Mouse (Mus musculus): ENCODE data around the gene Mpdu1. TPM values are rescaled to one million over a fixed set of nuclear protein-coding genes. Genes with fewer than 3 reads are reported as not detected.

Mpdu1 gene
- polyA plus RNA-seq, 1 experiment from 2014 or later: 90.4 TPM

GRCm38 (mm10) chr11:69693421-69693965 lies 31.1 kb upstream of the Mpdu1 start:
- no peak for ATAC-seq
- WGBS: 67% methylated on average over 11 of the region's 11 CpGs
- H3K4me3 ChIP-seq (replicated peaks; ENCODE audit: low read length): no peak overlapping the region
- H3K36me3 ChIP-seq (ENCODE audit: control insufficient read depth, insufficient read depth): no peaks in the 10 kb centered on the region
- peaks cover 11% of the 10 kb centered on the region for H3K4me1 ChIP-seq (replicated peaks; ENCODE audit: control insufficient read depth, insufficient read depth, low read length)
- H3K27me3 ChIP-seq (replicated peaks; ENCODE audit: control insufficient read depth, insufficient read depth, low read length): no peaks in the 10 kb centered on the region
- H3K27ac ChIP-seq (ENCODE audit: low read length): no peak overlapping the region
- H3K4me2 ChIP-seq (ENCODE audit: low read length): no peak overlapping the region
- no peak overlapping the region for H3K9ac ChIP-seq (replicated peaks; ENCODE audit: low read depth, low read length)
- no peaks in the 10 kb centered on the region for H3K9me3 ChIP-seq (ENCODE audit: control insufficient read depth, low read length)

GRCm38 (mm10) chr11:69692863-69693262 lies 30.4 kb upstream of the Mpdu1 start:
- H3K36me3 ChIP-seq (ENCODE audit: control insufficient read depth, insufficient read depth): no peaks in the 10 kb centered on the region
- no peaks in the 10 kb centered on the region for H3K9me3 ChIP-seq (ENCODE audit: control insufficient read depth, low read length)
- no peak for ATAC-seq
- H3K4me2 ChIP-seq (ENCODE audit: low read length): no peak overlapping the region
- 84% methylated on average over 6 of the region's 6 CpGs for WGBS
- no peaks in the 10 kb centered on the region for H3K27me3 ChIP-seq (replicated peaks; ENCODE audit: control insufficient read depth, insufficient read depth, low read length)
- no peak overlapping the region for H3K9ac ChIP-seq (replicated peaks; ENCODE audit: low read depth, low read length)
- H3K4me1 ChIP-seq (replicated peaks; ENCODE audit: control insufficient read depth, insufficient read depth, low read length): peaks cover 11% of the 10 kb centered on the region
- no peak overlapping the region for H3K4me3 ChIP-seq (replicated peaks; ENCODE audit: low read length)
- no peak overlapping the region for H3K27ac ChIP-seq (ENCODE audit: low read length)

GRCm38 (mm10) chr11:69692196-69692811 lies 29.9 kb upstream of the Mpdu1 start:
- H3K4me1 ChIP-seq (replicated peaks; ENCODE audit: control insufficient read depth, insufficient read depth, low read length): peaks cover 11% of the 10 kb centered on the region
- ATAC-seq: no peak
- no peak overlapping the region for H3K4me2 ChIP-seq (ENCODE audit: low read length)
- H3K27ac ChIP-seq (ENCODE audit: low read length): no peak overlapping the region
- no peak overlapping the region for H3K4me3 ChIP-seq (replicated peaks; ENCODE audit: low read length)
- H3K27me3 ChIP-seq (replicated peaks; ENCODE audit: control insufficient read depth, insufficient read depth, low read length): no peaks in the 10 kb centered on the region
- H3K36me3 ChIP-seq (ENCODE audit: control insufficient read depth, insufficient read depth): no peaks in the 10 kb centered on the region
- H3K9me3 ChIP-seq (ENCODE audit: control insufficient read depth, low read length): no peaks in the 10 kb centered on the region
- 81% methylated on average over 9 of the region's 9 CpGs for WGBS
- no peak overlapping the region for H3K9ac ChIP-seq (replicated peaks; ENCODE audit: low read depth, low read length)

GRCm38 (mm10) chr11:69689891-69690290 lies 27.4 kb upstream of the Mpdu1 start:
- H3K4me1 ChIP-seq (replicated peaks; ENCODE audit: control insufficient read depth, insufficient read depth, low read length): peaks cover 12% of the 10 kb centered on the region
- no peaks in the 10 kb centered on the region for H3K27me3 ChIP-seq (replicated peaks; ENCODE audit: control insufficient read depth, insufficient read depth, low read length)
- no peak overlapping the region for H3K4me2 ChIP-seq (ENCODE audit: low read length)
- 97% methylated on average over 1 of the region's 1 CpGs for WGBS
- H3K27ac ChIP-seq (ENCODE audit: low read length): no peak overlapping the region
- no peak for ATAC-seq
- no peak overlapping the region for H3K9ac ChIP-seq (replicated peaks; ENCODE audit: low read depth, low read length)
- no peak overlapping the region for H3K4me3 ChIP-seq (replicated peaks; ENCODE audit: low read length)
- no peaks in the 10 kb centered on the region for H3K9me3 ChIP-seq (ENCODE audit: control insufficient read depth, low read length)
- H3K36me3 ChIP-seq (ENCODE audit: control insufficient read depth, insufficient read depth): no peaks in the 10 kb centered on the region

GRCm38 (mm10) chr11:69687061-69687460 lies 24.6 kb upstream of the Mpdu1 start:
- Histone ChIP-seq H3K27ac (ENCODE audit: low read length) (no peak overlapping the region), H3K9ac (replicated peaks; ENCODE audit: low read depth, low read length) (no peak overlapping the region), H3K27me3 (replicated peaks; ENCODE audit: control insufficient read depth, insufficient read depth, low read length) (no peaks in the 10 kb centered on the region), H3K4me1 (replicated peaks; ENCODE audit: control insufficient read depth, insufficient read depth, low read length) (peaks cover 24% of the 10 kb centered on the region), H3K9me3 (ENCODE audit: control insufficient read depth, low read length) (no peaks in the 10 kb centered on the region), H3K4me3 (replicated peaks; ENCODE audit: low read length) (no peak overlapping the region), H3K36me3 (ENCODE audit: control insufficient read depth, insufficient read depth) (no peaks in the 10 kb centered on the region), H3K4me2 (ENCODE audit: low read length) (no peak overlapping the region)
- no peak for ATAC-seq
- 61% methylated on average over 5 of the region's 5 CpGs for WGBS

GRCm38 (mm10) chr11:69686377-69686776 lies 23.9 kb upstream of the Mpdu1 start:
- H3K9ac ChIP-seq (replicated peaks; ENCODE audit: low read depth, low read length): 0 out of 2 replicates have a peak overlapping the region, but pooled peaks have one; percentile 22
- WGBS: 12% methylated on average over 4 of the region's 4 CpGs
- ATAC-seq: no peak

GRCm38 (mm10) chr11:69685526-69686148 lies 23.2 kb upstream of the Mpdu1 start, which contains the start of gene Tnfsf13:
Tnfsf13 (minus strand) TSS chr11:69685784.
- H3K27me3 ChIP-seq (replicated peaks; ENCODE audit: control insufficient read depth, insufficient read depth, low read length): no peaks in the 10 kb centered on the region
- peak within 1 kb of the TSS; percentile 65 for H3K27ac ChIP-seq (ENCODE audit: low read length)
- no peak for ATAC-seq
- 43% methylated on average over 10 of the region's 10 CpGs for whole genome bisulfite sequencing
- H3K4me3 ChIP-seq (replicated peaks; ENCODE audit: low read length): no peak within 1 kb of the TSS
- H3K36me3 ChIP-seq (ENCODE audit: control insufficient read depth, insufficient read depth): no peaks in the 10 kb centered on the region
- no peak within 1 kb of the TSS for H3K4me2 ChIP-seq (ENCODE audit: low read length)
- H3K4me1 ChIP-seq (replicated peaks; ENCODE audit: control insufficient read depth, insufficient read depth, low read length): peaks cover 31% of the 10 kb centered on the region
- no peaks in the 10 kb centered on the region for H3K9me3 ChIP-seq (ENCODE audit: control insufficient read depth, low read length)
- H3K9ac ChIP-seq (replicated peaks; ENCODE audit: low read depth, low read length): 0 out of 2 replicates have a peak within 1 kb of the TSS, but pooled peaks have one; percentile 29

More at GRCm38 (mm10) chr11:69686377-69686776, 23.9 kb upstream of the Mpdu1 start:
- Histone ChIP-seq H3K4me3 (replicated peaks; ENCODE audit: low read length) (no peak overlapping the region), H3K27ac (ENCODE audit: low read length) (no peak overlapping the region; the same call in none of the 2 replicates), H3K4me1 (replicated peaks; ENCODE audit: control insufficient read depth, insufficient read depth, low read length) (peaks cover 24% of the 10 kb centered on the region), H3K27me3 (replicated peaks; ENCODE audit: control insufficient read depth, insufficient read depth, low read length) (no peaks in the 10 kb centered on the region), H3K36me3 (ENCODE audit: control insufficient read depth, insufficient read depth) (no peaks in the 10 kb centered on the region), H3K4me2 (ENCODE audit: low read length) (no peak overlapping the region), H3K9me3 (ENCODE audit: control insufficient read depth, low read length) (no peaks in the 10 kb centered on the region)

- Histone ChIP-seq H3K27ac (ENCODE audit: low read length) (no peak overlapping the region; the same call in 1 of the 2 replicates), H3K9me3 (ENCODE audit: control insufficient read depth, low read length) (no peaks in the 10 kb centered on the region), H3K9ac (replicated peaks; ENCODE audit: low read depth, low read length) (no peak overlapping the region), H3K4me3 (replicated peaks; ENCODE audit: low read length) (no peak overlapping the region), H3K36me3 (ENCODE audit: control insufficient read depth, insufficient read depth) (no peaks in the 10 kb centered on the region), H3K4me1 (replicated peaks; ENCODE audit: control insufficient read depth, insufficient read depth, low read length) (peaks cover 38% of the 10 kb centered on the region), H3K27me3 (replicated peaks; ENCODE audit: control insufficient read depth, insufficient read depth, low read length) (no peaks in the 10 kb centered on the region), H3K4me2 (ENCODE audit: low read length) (no peak overlapping the region)
- ATAC-seq: no peak
- 76% methylated on average over 6 of the region's 6 CpGs for WGBS
These were observed 22.5 kb upstream of the Mpdu1 start for GRCm38 (mm10) chr11:69684936-69685335.

GRCm38 (mm10) chr11:69684128-69684745 lies 21.8 kb upstream of the Mpdu1 start:
- H3K36me3 ChIP-seq (ENCODE audit: control insufficient read depth, insufficient read depth): 0 out of 2 replicates have a peak, but pooled peaks cover 2% of the 10 kb centered on the region
- H3K27ac ChIP-seq (ENCODE audit: low read length): no peak overlapping the region
- no peak overlapping the region for H3K9ac ChIP-seq (replicated peaks; ENCODE audit: low read depth, low read length)
- no peak overlapping the region for H3K4me3 ChIP-seq (replicated peaks; ENCODE audit: low read length)
- H3K4me1 ChIP-seq (replicated peaks; ENCODE audit: control insufficient read depth, insufficient read depth, low read length): peaks cover 44% of the 10 kb centered on the region
- no peak for ATAC-seq
- H3K4me2 ChIP-seq (ENCODE audit: low read length): no peak overlapping the region
- 83% methylated on average over 12 of the region's 12 CpGs for WGBS
- H3K9me3 ChIP-seq (ENCODE audit: control insufficient read depth, low read length): no peaks in the 10 kb centered on the region
- H3K27me3 ChIP-seq (replicated peaks; ENCODE audit: control insufficient read depth, insufficient read depth, low read length): no peaks in the 10 kb centered on the region
